Mouse (Mus musculus) lung, postnatal 0 days (tissue): ENCODE data around the gene Grin3a.

Experiments
- CTCF ChIP-seq: IDR thresholded peaks from 2 replicates; pipeline ENCODE4 v1.5.1; 2016; ENCODE audit warnings: antibody characterized with exemption, mild to moderate bottlenecking
- EP300 ChIP-seq: IDR thresholded peaks from 2 replicates; pipeline ENCODE4 v1.6.1; 2016; ENCODE audit warnings: antibody characterized with exemption, mild to moderate bottlenecking, control low read depth

DNA sequence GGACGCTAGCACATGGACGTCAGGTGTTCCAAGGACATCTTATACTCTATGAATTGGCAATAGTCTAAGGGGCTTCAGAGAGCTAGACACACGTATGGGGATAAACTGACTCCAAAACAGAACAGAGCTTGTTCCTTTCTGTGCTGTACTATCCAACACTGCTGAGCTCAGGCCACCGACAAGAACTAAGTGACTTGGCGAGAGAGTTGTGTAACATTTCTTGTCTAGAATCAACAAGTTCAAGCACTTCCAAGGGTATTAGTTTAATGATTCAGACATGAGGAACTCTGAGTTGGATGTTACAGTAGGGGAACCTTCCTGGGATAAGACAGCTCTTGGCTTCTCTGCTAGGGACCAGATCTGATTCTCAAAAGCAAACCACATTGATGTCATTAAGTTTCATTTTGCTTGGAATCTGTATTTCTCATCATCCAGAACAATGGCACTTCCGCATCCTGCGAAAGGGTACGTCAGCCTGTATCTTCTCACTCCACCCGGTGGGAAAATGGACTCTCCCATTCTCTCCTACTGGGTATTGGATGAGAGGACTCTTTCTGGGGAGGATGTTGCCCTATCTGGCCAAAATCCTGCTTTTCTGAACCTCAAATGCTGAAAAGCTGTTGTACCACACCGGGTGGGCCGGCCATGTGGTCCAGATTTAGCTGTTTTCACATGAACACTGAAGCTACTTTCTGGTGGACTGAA lies 165.2 kb downstream of the Grin3a start:
- TF ChIP-seq CTCF, result no peak
- TF ChIP-seq EP300, result peak; percentile 85
